Mouse (Mus musculus): Measurements from ENCODE around the gene Akt3.

DNA sequence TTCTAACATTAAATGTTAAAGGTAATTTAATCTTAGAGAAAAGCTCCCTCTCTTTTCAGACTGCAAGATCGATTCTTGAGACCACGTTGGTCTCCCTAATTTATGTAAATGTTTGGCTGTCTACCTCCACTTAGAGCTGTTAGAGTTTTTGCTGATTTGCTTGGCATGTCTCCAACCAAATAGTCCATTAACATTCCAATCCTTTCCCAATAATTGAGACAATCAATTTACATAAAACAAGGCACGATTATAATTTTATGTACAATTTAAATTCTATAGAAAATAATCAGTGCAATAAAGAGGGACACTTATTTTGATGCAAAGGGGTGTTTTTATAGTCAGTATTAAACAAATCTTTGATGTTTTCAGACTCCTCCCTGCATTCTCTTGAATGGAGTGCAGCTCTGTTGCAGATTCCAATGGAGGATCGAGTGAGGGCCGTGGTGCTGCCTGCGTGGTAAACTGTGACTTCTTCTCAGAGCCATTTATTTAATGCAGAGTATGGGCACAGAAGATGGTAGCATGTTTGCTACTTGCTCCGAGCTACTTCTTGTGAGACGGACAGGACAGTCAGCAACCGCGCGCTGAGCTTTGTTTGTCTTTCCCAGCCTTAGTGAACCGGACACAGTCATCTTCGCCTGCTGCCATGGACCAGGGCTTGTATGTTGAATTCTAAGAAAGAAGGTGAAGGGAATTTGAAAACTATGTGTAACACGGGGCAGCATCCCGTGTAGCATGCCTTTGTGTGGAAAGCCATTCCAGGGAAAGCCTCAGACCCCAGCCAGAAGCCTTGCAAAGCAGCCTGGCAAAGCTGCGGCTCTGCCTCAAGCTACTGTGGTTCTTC, 287.1 kb downstream of the Akt3 start:
- no peak for TF ChIP-seq CTCF (conservative IDR thresholded peaks at IDR 0.05; ENCODE audit: low read length)
- no peak for TF ChIP-seq NANOG (IDR thresholded peaks at IDR 0.05; ENCODE audit: borderline replicate concordance, low read length)

Measured in E14TG2a.4 (cell line).